14 mouse cellular contexts compared by ENCODE assay signal in the genomic region with DNA sequence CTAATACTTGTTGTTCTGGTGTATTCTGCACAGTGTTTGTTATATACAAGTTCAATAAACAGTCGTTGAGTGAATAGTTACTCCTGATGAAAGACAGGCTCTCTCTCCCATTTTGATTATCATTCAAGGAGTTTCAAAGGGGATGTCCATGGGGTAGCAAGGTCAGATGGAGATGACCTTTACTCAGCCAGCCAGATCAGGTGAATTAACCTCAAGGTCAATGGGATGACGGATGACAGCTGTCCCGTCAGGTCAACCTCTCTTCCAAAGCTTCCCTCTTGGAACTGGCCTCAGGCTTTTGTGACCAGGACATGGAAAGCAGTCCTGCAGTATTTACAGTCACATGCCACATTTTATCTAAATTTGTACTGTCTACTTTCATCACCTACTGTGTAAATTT.
"Had no signal": no experiment of that assay in that cellular context is flagged by ENCODE, and none has a peak within 500 bp of the region (broad histone marks: within the 10 kb centered on the region; RNA-seq: fewer than 3 reads in every experiment).

No protein-coding gene starts in this region.

- DNase-seq: kidney, adult 2 months; left cerebral cortex, postnatal 4 days; lung, adult 2 months; lung, postnatal 36 days; right cerebral cortex, adult 18-20 months; right cerebral cortex, postnatal 25 days; thymus, postnatal 36 days had no signal

- H3K36me3 ChIP-seq: intestine, embryonic 15.5 days; limb, embryonic 13.5 days; midbrain, embryonic 10.5 days; neural tube, embryonic 13.5 days had no signal

- H3K4me2 ChIP-seq: intestine, embryonic 15.5 days; limb, embryonic 13.5 days; neural tube, embryonic 13.5 days had no signal

- H3K9ac ChIP-seq: intestine, embryonic 15.5 days; limb, embryonic 13.5 days; liver, embryonic 14.5 days; neural tube, embryonic 13.5 days had no signal

- H3K27me3 ChIP-seq: intestine, embryonic 15.5 days; limb, embryonic 13.5 days; neural tube, embryonic 13.5 days had no signal

- H3K27ac ChIP-seq: intestine, embryonic 15.5 days; limb, embryonic 13.5 days; liver, embryonic 14.5 days; midbrain, embryonic 10.5 days; neural tube, embryonic 13.5 days had no signal

- H3K4me1 ChIP-seq: intestine, embryonic 15.5 days; limb, embryonic 13.5 days; neural tube, embryonic 13.5 days had no signal

- H3K4me3 ChIP-seq: intestine, embryonic 15.5 days; limb, embryonic 13.5 days; midbrain, embryonic 10.5 days; neural tube, embryonic 13.5 days had no signal

- H3K9me3 ChIP-seq: intestine, embryonic 15.5 days; limb, embryonic 13.5 days; midbrain, embryonic 10.5 days; neural tube, embryonic 13.5 days had no signal

- ATAC-seq: intestine, embryonic 15.5 days; lung, postnatal 0 days; midbrain, embryonic 16.5 days had no signal
